Mouse (Mus musculus) adrenal gland, postnatal 36 days (tissue): ENCODE measurements at regions not wholly inside any gene's neighbourhood (a gene's known extent, or its start where the extent isn't known, plus 50 kb on each side); places are given as distances from the start of the nearest gene placed in this dataset.

Experiments used
- DNase-seq, 2 experiments: peaks; one replicate each; pipeline ENCODE4 v3.0.0; 2021; ENCODE audit warnings: mixed read lengths in 1 of 2

GRCm38 (mm10) chr13:28794547-28794946 is 159.0 kb downstream of the Sox4 start:
- no peak for DNase-seq

- DNase-seq = no peak
Measured at GRCm38 (mm10) chr13:28793166-28793935, 160.2 kb downstream of the Sox4 start.

GRCm38 (mm10) chr13:28792461-28793165 is 160.9 kb downstream of the Sox4 start:
- no peak for DNase-seq

- no peak for DNase-seq
Measured at GRCm38 (mm10) chr13:28790381-28790780, 163.1 kb downstream of the Sox4 start.

GRCm38 (mm10) chr13:28787331-28787643 is 166.2 kb downstream of the Sox4 start:
- no peak for DNase-seq

- peak; percentile 27 to 48 for DNase-seq
Measured at GRCm38 (mm10) chr13:28786629-28787330, 166.7 kb downstream of the Sox4 start.

- no peak for DNase-seq
Measured at GRCm38 (mm10) chr13:28782497-28783246, 170.8 kb downstream of the Sox4 start.

GRCm38 (mm10) chr13:28782081-28782480 is 171.4 kb downstream of the Sox4 start:
- no peak for DNase-seq

- DNase-seq = no peak
Measured at GRCm38 (mm10) chr13:28781660-28782059, 171.9 kb downstream of the Sox4 start.

- no peak for DNase-seq
Measured at GRCm38 (mm10) chr13:28780462-28780861, 173.1 kb downstream of the Sox4 start.

- DNase-seq = no peak
Measured at GRCm38 (mm10) chr13:28775142-28775815, 178.2 kb downstream of the Sox4 start.

- DNase-seq = no peak
Measured at GRCm38 (mm10) chr13:28774649-28775048, 178.9 kb downstream of the Sox4 start.

- no peak for DNase-seq
Measured at GRCm38 (mm10) chr13:28773466-28773865, 180.0 kb downstream of the Sox4 start.

- no peak for DNase-seq
Measured at GRCm38 (mm10) chr13:28770531-28770930, 183.0 kb downstream of the Sox4 start.

GRCm38 (mm10) chr13:28770018-28770417 is 183.5 kb downstream of the Sox4 start:
- no peak for DNase-seq

GRCm38 (mm10) chr13:28768717-28769426 is 184.6 kb downstream of the Sox4 start:
- DNase-seq = no peak

GRCm38 (mm10) chr13:28762555-28762954 is 191.0 kb downstream of the Sox4 start:
- DNase-seq = no peak

GRCm38 (mm10) chr13:28759026-28759425 is 194.5 kb downstream of the Sox4 start:
- DNase-seq = no peak

- DNase-seq = peak; percentile 53 to 75
Measured at GRCm38 (mm10) chr13:28757846-28758522, 195.5 kb downstream of the Sox4 start.
